Mouse (Mus musculus) G1E (cell line): ENCODE data around the gene Slc38a6. TPM values are rescaled to one million over a fixed set of nuclear protein-coding genes. Genes with fewer than 3 reads are reported as not detected.

ENCODE experiments used
- ATAC-seq: 2 replicates; pipeline ENCODE4 v1.8.0; 2016; ENCODE audit warnings: mild to moderate bottlenecking; ENCODE audit not compliant: insufficient number of reproducible peaks, poor library complexity, low FRiP score, severe bottlenecking; ENCODE audit errors: extremely low read depth
- DNase-seq: peaks from one replicate; pipeline ENCODE4 v3.0.0; 2012; ENCODE audit warnings: low spot score
- H3K27me3 ChIP-seq: 2 replicates; pipeline ENCODE4 v1.6.1; 2012; ENCODE audit warnings: mild to moderate bottlenecking, low read length, inconsistent platforms; ENCODE audit not compliant: insufficient read depth
- H3K36me3 ChIP-seq: replicated peaks from 2 replicates; pipeline ENCODE3; 2012; ENCODE audit warnings: mild to moderate bottlenecking, inconsistent platforms
- H3K4me1 ChIP-seq: 2 replicates; pipeline ENCODE4 v1.6.1; 2012; ENCODE audit warnings: low read depth, low read length, inconsistent platforms, mixed read lengths; ENCODE audit not compliant: insufficient read depth
- H3K4me3 ChIP-seq: 2 replicates; pipeline ENCODE4 v1.5.1; 2012; ENCODE audit warnings: low read depth, mild to moderate bottlenecking, inconsistent platforms, low read length, moderate library complexity, mixed read lengths
- H3K9me3 ChIP-seq: replicated peaks from 2 replicates; pipeline ENCODE4 v1.6.1; 2012; ENCODE audit warnings: inconsistent platforms
- CTCF ChIP-seq: IDR thresholded peaks from 2 replicates; pipeline ENCODE4 v1.5.1; 2012; ENCODE audit warnings: low read depth, low read length, inconsistent platforms, mixed read lengths
- GATA1 ChIP-seq: IDR thresholded peaks from 2 replicates; pipeline ENCODE4 v1.6.1; 2012; ENCODE audit warnings: borderline replicate concordance, low read length, inconsistent platforms, mixed read lengths
- GATA2 ChIP-seq: IDR thresholded peaks from 2 replicates; pipeline ENCODE4 v1.6.1; 2012; ENCODE audit warnings: low read depth, low read length, inconsistent platforms, borderline replicate concordance
- POLR2AphosphoS5 ChIP-seq: IDR thresholded peaks from 2 replicates; pipeline ENCODE4 v1.6.1; 2012; ENCODE audit warnings: low read depth, low read length, inconsistent platforms; ENCODE audit not compliant: insufficient replicate concordance
- TAL1 ChIP-seq: conservative IDR thresholded peaks from 2 replicates; pipeline ENCODE4 v1.6.1; 2012; ENCODE audit warnings: low read depth, low read length, inconsistent platforms, mixed read lengths
- polyA plus RNA-seq: library from polyadenylated mRNA; stranded (reverse); fragments of >175 nt; gene quantifications from 2 replicates; pipeline ENCODE4 v1.2.3, GENCODE M21; 2012
- total RNA-seq, 2 experiments: library from RNA; stranded (forward) in 1 of 2; stranded (reverse) in 1 of 2; fragments of 200-1000 nt in 1 of 2; fragments of >200 nt in 1 of 2; fragmentation: Nextera tagmentation in 1 of 2; gene quantifications; 2 replicates each; pipeline ENCODE4 v1.2.3; 2014 to 2017

Slc38a6 gene
- total and polyA plus RNA-seq, 3 experiments: 2.7 to 26.3 (median 12.5) TPM

DNA sequence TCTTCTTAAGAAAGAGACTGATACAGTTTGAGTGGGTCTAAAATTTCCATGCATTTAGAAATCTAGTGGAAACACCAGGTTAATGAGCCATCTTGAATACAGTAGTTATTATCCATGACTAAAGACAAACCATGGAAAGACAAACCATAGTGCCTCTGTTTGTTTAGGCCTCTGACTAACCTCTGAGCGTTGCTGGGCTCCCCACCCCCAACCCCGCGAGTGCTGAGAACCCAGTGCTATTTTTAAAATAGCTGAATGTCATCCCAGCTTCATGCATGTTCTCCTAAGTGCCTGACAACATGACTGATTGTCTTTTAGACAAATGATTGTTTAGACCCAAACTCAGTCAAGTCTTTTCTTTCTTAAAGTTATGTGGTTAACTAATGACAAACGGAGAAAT lies 39.0 kb downstream of the Slc38a6 start:
- Histone ChIP-seq H3K9me3 (no peaks in the 10 kb centered on the region), H3K36me3 (peaks cover 32% of the 10 kb centered on the region), H3K4me1 (no peaks in the 10 kb centered on the region), H3K27me3 (no peaks in the 10 kb centered on the region), H3K4me3 (no peak overlapping the region)
- no peak for DNase-seq
- TF ChIP-seq GATA1 (no peak), TAL1 (no peak)
- no peak for ATAC-seq

- H3K4me3 ChIP-seq: no peak overlapping the region
- H3K9me3 ChIP-seq: no peaks in the 10 kb centered on the region
- DNase-seq (no peak), ATAC-seq (no peak)
- peaks cover 29% of the 10 kb centered on the region for H3K36me3 ChIP-seq
- no peaks in the 10 kb centered on the region for H3K27me3 ChIP-seq
- TF ChIP-seq CTCF: no peak
- no peak for TF ChIP-seq TAL1
- TF ChIP-seq GATA2: no peak
- TF ChIP-seq POLR2AphosphoS5: no peak
- no peak for TF ChIP-seq GATA1
- H3K4me1 ChIP-seq: no peaks in the 10 kb centered on the region
Observed at GRCm38 (mm10) chr12:73327381-73327780, 40.8 kb downstream of the Slc38a6 start.

- Histone ChIP-seq H3K4me3 (no peak overlapping the region), H3K4me1 (no peaks in the 10 kb centered on the region), H3K27me3 (no peaks in the 10 kb centered on the region), H3K36me3 (peaks cover 26% of the 10 kb centered on the region), H3K9me3 (no peaks in the 10 kb centered on the region)
- ATAC-seq: no peak
- DNase-seq: no peak
- TF ChIP-seq CTCF (no peak), TAL1 (no peak), GATA2 (no peak), POLR2AphosphoS5 (no peak)
Observed at GRCm38 (mm10) chr12:73328448-73329167, 42.0 kb downstream of the Slc38a6 start.

GRCm38 (mm10) chr12:73330236-73330635 lies 43.7 kb downstream of the Slc38a6 start:
- Histone ChIP-seq H3K9me3 (no peaks in the 10 kb centered on the region), H3K27me3 (no peaks in the 10 kb centered on the region), H3K4me3 (no peak overlapping the region), H3K4me1 (no peaks in the 10 kb centered on the region), H3K36me3 (peaks cover 24% of the 10 kb centered on the region)
- DNase-seq: no peak
- TF ChIP-seq GATA1 (no peak), CTCF (no peak), TAL1 (no peak), POLR2AphosphoS5 (no peak), GATA2 (no peak)
- no peak for ATAC-seq

- Histone ChIP-seq H3K4me1 (no peaks in the 10 kb centered on the region), H3K4me3 (no peak overlapping the region), H3K27me3 (no peaks in the 10 kb centered on the region), H3K36me3 (peaks cover 26% of the 10 kb centered on the region), H3K9me3 (no peaks in the 10 kb centered on the region)
- ATAC-seq (no peak), DNase-seq (no peak)
- TF ChIP-seq GATA1: no peak
- TF ChIP-seq POLR2AphosphoS5: no peak
- no peak for TF ChIP-seq CTCF
- no peak for TF ChIP-seq GATA2
- no peak for TF ChIP-seq TAL1
Observed at GRCm38 (mm10) chr12:73332701-73333100, 46.1 kb downstream of the Slc38a6 start.

DNA sequence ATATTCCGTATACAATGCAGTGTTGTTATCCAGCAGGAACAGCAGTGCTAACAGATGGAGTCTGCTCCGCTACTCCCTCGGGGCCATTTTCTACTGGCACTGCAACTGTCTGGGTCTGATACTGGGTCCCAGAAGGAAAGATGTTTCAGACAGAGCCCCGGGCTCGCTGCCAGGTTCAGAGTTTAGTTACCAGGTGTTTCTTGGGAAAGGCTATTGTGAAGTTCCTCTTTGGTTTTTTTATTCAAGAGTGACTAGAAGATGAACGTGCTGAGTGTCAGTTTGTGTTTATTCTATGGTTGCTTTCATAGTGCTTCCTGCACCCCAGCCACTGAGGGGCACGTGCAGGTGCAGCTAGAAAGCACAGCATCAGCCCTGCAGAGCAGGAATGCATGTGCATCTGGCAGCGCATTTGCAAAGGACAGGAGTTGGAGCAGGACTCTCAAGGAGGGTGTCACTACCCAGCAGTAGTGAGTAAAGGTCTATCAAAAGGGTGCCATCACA lies 47.5 kb downstream of the Slc38a6 start:
- TF ChIP-seq GATA2: no peak
- no peak for TF ChIP-seq CTCF
- TF ChIP-seq POLR2AphosphoS5: no peak
- TF ChIP-seq GATA1: no peak
- TF ChIP-seq TAL1: no peak
- DNase-seq (no peak), ATAC-seq (no peak)
- Histone ChIP-seq H3K4me1 (no peaks in the 10 kb centered on the region), H3K9me3 (no peaks in the 10 kb centered on the region), H3K27me3 (no peaks in the 10 kb centered on the region), H3K36me3 (peaks cover 24% of the 10 kb centered on the region), H3K4me3 (no peak overlapping the region)
